Mouse (Mus musculus) bone marrow, adult 2 months (tissue): ENCODE measurements around the gene Sox6.

ENCODE experiments used
- CTCF ChIP-seq: fragments of 200-500 bp; IDR thresholded peaks from 2 replicates; pipeline ENCODE4 v1.5.1; 2011; ENCODE audit warnings: low read length, control low read depth; ENCODE audit not compliant: control insufficient read depth, insufficient read depth
- POLR2A ChIP-seq: fragments of 200-500 bp; IDR thresholded peaks from 2 replicates; pipeline ENCODE4 v1.6.1; 2011; ENCODE audit warnings: low read depth, mild to moderate bottlenecking, control low read depth, low read length, borderline replicate concordance; ENCODE audit not compliant: control insufficient read depth

- TF ChIP-seq CTCF (no peak), POLR2A (no peak)
These were observed 561.5 kb downstream of the Sox6 start for GRCm38 (mm10) chr7:115476881-115477665.
